Mouse (Mus musculus): ENCODE measurements around the gene Rgl1.

DNA sequence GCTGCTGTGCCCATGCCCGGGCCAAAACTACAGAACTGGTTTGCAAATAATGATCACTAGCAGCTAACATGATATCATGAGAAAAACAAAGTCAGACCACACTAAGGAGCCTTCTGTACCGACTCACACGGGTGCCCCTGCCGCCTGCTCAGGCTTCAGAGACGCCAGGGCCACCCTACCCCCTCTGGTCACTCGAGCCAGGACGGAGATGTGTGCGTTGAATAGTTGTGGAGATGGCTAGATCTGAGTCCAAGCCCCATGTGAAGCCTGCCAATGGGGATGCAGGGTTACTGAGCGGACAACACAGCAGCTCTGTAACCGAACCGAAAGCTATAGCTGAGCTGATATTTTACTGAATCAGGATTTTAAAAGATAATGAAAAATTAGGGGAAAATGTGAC is 159.4 kb downstream of the Rgl1 start:
- TF ChIP-seq EP300 (IDR thresholded peaks at IDR 0.05) (no peak), CTCF (IDR thresholded peaks at IDR 0.05) (no peak)
